Mouse (Mus musculus) neutrophil, adult 59 days (primary cell): ENCODE results near the gene Gm13101. TPM values are rescaled to one million over a fixed set of nuclear protein-coding genes. Genes with fewer than 3 reads are reported as not detected.

ENCODE experiments used
- total RNA-seq, 2 experiments: library from RNA; stranded (reverse); gene quantifications; 1 replicate in 1 of 2; 2 replicates in 1 of 2; pipeline ENCODE4 v1.2.4; 2023

Gene Gm13101
- not detected for total RNA-seq

DNA sequence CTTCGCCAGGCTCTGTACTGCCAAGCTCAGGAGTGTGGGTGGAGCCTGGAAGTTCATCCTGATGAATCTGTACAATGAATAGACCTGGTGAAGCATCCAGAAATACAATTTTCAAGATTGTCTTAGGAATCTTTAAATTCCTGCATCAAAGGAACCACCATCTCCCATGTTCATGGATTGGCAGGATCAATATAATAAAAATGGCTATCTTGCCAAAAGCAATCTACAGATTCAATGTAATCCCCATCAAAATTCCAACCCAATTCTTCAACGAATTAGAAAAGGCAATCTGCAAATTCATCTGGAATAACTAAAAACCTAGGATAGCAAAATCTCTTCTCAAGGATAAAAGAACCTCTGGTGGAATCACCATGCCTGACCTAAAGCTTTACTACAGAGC is at the start of gene Gm13101:
TSS of gene Gm13101 (minus strand) at position 101 of the 400 bp plus-strand sequence.

DNA sequence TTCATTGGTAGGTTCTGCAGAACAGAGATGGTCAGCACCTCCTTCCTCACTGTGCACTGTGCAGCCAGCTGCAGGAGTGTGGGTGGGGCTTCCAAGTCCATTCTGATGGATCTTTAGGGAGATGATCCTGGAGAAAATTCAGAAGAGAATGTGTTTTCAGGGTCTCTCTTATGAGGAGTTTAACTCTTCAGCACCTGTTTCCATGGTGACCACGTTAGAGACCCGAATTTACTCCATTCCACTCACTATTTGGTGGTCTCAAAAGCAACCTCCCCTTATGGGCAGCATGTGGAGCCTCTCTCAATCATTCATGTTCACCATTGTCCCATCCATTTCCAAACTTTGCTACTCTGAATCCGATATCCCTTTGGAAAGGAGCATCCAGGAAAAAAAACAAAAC is 27.5 kb upstream of the Gm13101 start, which contains the start of gene Pramef17:
TSS of gene Pramef17 (minus strand) at position 101 of the 400 bp plus-strand sequence.

DNA sequence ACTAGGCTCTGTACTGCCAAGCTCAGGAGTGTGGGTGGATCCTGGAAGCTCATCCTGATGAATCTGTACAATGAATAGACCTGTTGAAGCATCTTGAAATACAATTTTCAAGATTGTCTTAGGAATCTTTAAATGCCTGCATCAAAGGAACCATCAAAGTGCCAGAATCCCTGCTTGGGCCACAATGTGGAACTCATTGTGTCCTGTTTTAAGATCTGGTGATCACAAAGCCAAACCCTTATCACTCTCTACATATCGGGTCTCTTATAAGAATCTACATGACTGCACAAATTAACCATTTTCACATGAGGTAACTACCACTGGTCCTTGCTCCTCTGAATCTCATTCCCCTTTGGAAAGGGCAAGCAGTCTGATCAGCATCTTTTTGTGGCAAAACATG is 15.8 kb downstream of the Gm13101 start, which contains the start of gene Pramef25:
TSS of gene Pramef25 (minus strand) at position 101 of the 400 bp plus-strand sequence.

Other genes with a start within 250 kb of the Gm13101 start
- not detected for gene Gm13078, start 247.5 kb downstream of the Gm13101 start, total RNA-seq
- gene Gm13023, start 177.6 kb downstream of the Gm13101 start, total RNA-seq, result not detected
- gene Gm13084, start 150.9 kb downstream of the Gm13101 start, total RNA-seq, result not detected
- gene Gm13103, start 120.5 kb downstream of the Gm13101 start, total RNA-seq, result not detected
- not detected for gene Pramef6, start 66.6 kb downstream of the Gm13101 start, total RNA-seq
- gene Pramef25, start 15.9 kb downstream of the Gm13101 start, total RNA-seq, result not detected
- gene Pramef17, start 27.4 kb upstream of the Gm13101 start, total RNA-seq, result not detected
- gene Pramel4, start 92.2 kb upstream of the Gm13101 start, total RNA-seq, result not detected
- gene Gm13102, start 139.5 kb upstream of the Gm13101 start, total RNA-seq, result not detected
- gene Oog3, start 195.7 kb upstream of the Gm13101 start, total RNA-seq, result not detected
- not detected for gene Oog2, start 223.8 kb upstream of the Gm13101 start, total RNA-seq
- not detected for gene C87977, start 246.4 kb upstream of the Gm13101 start, total RNA-seq